Mouse (Mus musculus) G1E (cell line): ENCODE measurements around the gene Amn1. TPM values are rescaled to one million over a fixed set of nuclear protein-coding genes. Genes with fewer than 3 reads are reported as not detected.
A peak's percentile ranks its signal among the peaks of the same experiment; 100 is the strongest.

Source experiments
- ATAC-seq: 2 replicates; pipeline ENCODE4 v1.8.0; 2016; ENCODE audit warnings: mild to moderate bottlenecking; ENCODE audit not compliant: insufficient number of reproducible peaks, poor library complexity, low FRiP score, severe bottlenecking; ENCODE audit errors: extremely low read depth
- DNase-seq: peaks from one replicate; pipeline ENCODE4 v3.0.0; 2012; ENCODE audit warnings: low spot score
- H3K27me3 ChIP-seq: 2 replicates; pipeline ENCODE4 v1.6.1; 2012; ENCODE audit warnings: mild to moderate bottlenecking, low read length, inconsistent platforms; ENCODE audit not compliant: insufficient read depth
- H3K36me3 ChIP-seq: replicated peaks from 2 replicates; pipeline ENCODE3; 2012; ENCODE audit warnings: mild to moderate bottlenecking, inconsistent platforms
- H3K4me1 ChIP-seq: 2 replicates; pipeline ENCODE4 v1.6.1; 2012; ENCODE audit warnings: low read depth, low read length, inconsistent platforms, mixed read lengths; ENCODE audit not compliant: insufficient read depth
- H3K4me3 ChIP-seq: 2 replicates; pipeline ENCODE4 v1.5.1; 2012; ENCODE audit warnings: low read depth, mild to moderate bottlenecking, inconsistent platforms, low read length, moderate library complexity, mixed read lengths
- H3K9me3 ChIP-seq: replicated peaks from 2 replicates; pipeline ENCODE4 v1.6.1; 2012; ENCODE audit warnings: inconsistent platforms
- CTCF ChIP-seq: IDR thresholded peaks from 2 replicates; pipeline ENCODE4 v1.5.1; 2012; ENCODE audit warnings: low read depth, low read length, inconsistent platforms, mixed read lengths
- GATA1 ChIP-seq: IDR thresholded peaks from 2 replicates; pipeline ENCODE4 v1.6.1; 2012; ENCODE audit warnings: borderline replicate concordance, low read length, inconsistent platforms, mixed read lengths
- GATA2 ChIP-seq: IDR thresholded peaks from 2 replicates; pipeline ENCODE4 v1.6.1; 2012; ENCODE audit warnings: low read depth, low read length, inconsistent platforms, borderline replicate concordance
- POLR2AphosphoS5 ChIP-seq: IDR thresholded peaks from 2 replicates; pipeline ENCODE4 v1.6.1; 2012; ENCODE audit warnings: low read depth, low read length, inconsistent platforms; ENCODE audit not compliant: insufficient replicate concordance
- TAL1 ChIP-seq: conservative IDR thresholded peaks from 2 replicates; pipeline ENCODE4 v1.6.1; 2012; ENCODE audit warnings: low read depth, low read length, inconsistent platforms, mixed read lengths
- polyA plus RNA-seq: library from polyadenylated mRNA; stranded (reverse); fragments of >175 nt; gene quantifications from 2 replicates; pipeline ENCODE4 v1.2.3, GENCODE M21; 2012
- total RNA-seq, 2 experiments: library from RNA; stranded (forward) in 1 of 2; stranded (reverse) in 1 of 2; fragments of 200-1000 nt in 1 of 2; fragments of >200 nt in 1 of 2; fragmentation: Nextera tagmentation in 1 of 2; gene quantifications; 2 replicates each; pipeline ENCODE4 v1.2.3; 2014 to 2017

The Amn1 gene
- total and polyA plus RNA-seq, 3 experiments: 3.7 to 21.3 (median 19.2) TPM

DNA sequence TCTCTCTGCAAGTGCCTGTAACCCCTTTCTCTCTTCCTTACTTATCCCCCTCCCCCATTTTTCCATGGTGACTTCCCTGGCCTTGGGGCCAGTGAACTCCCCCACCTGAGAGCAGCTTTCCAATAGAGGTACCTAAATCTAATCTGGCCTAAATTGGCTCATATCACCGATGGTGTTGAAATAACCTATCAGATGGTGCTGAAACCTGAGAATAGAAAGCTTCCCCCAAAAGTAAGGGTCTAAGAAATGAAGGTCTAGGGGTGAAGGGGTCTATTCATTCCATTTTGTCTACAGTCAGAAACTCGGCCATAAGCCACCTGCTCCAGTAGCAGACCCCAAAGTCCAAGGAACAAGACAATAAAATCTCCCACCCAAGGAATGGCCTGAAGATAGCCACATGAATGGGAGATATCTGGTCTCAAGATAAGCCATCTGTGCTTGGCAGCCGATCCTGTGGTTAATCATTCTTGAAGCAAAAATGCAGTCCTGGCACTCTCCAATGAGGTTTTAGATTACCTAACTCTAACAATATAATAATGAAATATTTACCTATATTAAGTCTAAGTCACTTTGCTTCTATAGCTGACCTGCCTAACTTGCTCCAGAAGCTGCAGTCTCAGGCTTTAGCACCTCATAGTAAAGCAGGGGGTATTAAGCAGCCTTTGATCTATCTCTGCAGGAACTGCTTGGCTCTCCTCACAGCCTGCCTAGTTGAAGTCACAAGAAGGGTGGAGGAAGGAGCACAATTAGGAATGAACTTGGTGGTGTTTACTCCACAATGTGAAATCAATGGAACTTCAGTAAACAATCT, 33.3 kb downstream of the Amn1 start:
- peaks cover 10% of the 10 kb centered on the region; the same call in 1 of the 2 replicates for H3K4me1 ChIP-seq
- H3K9me3 ChIP-seq: no peaks in the 10 kb centered on the region
- H3K36me3 ChIP-seq: peaks cover 36% of the 10 kb centered on the region
- DNase-seq (no peak), ATAC-seq (no peak)
- no peak for TF ChIP-seq GATA2
- no peak for TF ChIP-seq POLR2AphosphoS5
- TF ChIP-seq CTCF: no peak
- TF ChIP-seq TAL1: no peak
- TF ChIP-seq GATA1: no peak
- no peaks in the 10 kb centered on the region for H3K27me3 ChIP-seq
- no peak overlapping the region for H3K4me3 ChIP-seq

GRCm38 (mm10) chr6:149154116-149155030, 34.1 kb downstream of the Amn1 start:
- DNase-seq: no peak
- peaks cover 44% of the 10 kb centered on the region for H3K36me3 ChIP-seq
- ATAC-seq: no peak
- H3K9me3 ChIP-seq: no peaks in the 10 kb centered on the region
- H3K4me1 ChIP-seq: peaks cover 10% of the 10 kb centered on the region; the same call in 1 of the 2 replicates
- no peak overlapping the region for H3K4me3 ChIP-seq
- no peaks in the 10 kb centered on the region for H3K27me3 ChIP-seq
- TF ChIP-seq GATA1 (no peak), TAL1 (no peak), CTCF (no peak), GATA2 (no peak), POLR2AphosphoS5 (no peak)

DNA sequence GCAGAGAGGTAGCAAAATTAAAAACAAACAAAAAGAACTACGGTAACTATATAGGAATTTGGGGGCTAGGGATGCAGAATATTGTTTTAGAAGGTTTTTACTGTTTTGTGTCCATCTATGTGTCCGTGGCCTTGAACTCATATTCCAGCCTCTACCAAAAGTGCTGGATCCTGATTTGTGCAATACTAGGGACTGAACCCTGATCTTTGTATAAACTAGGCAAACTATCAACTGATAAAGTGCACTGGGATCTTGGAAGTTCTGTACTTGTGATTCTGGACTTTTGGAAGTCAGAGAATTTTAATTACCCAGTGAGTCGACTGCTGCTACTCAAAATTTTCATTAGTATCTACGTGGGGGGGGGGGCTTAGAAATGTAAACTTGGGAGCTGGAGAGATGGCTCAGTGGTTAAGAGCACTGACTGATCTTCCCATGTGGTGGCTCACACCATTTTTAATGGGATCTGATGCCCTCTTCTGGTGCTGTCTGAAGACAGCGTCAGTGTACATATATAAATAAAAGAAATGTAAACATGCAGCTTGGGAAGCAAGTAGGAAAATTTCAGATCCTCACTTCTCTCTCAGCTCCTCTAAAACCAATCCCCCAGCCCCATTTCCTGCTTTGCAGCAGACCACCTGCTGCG, 34.9 kb downstream of the Amn1 start:
- Histone ChIP-seq H3K9me3 (no peaks in the 10 kb centered on the region), H3K36me3 (peaks cover 45% of the 10 kb centered on the region)

DNA sequence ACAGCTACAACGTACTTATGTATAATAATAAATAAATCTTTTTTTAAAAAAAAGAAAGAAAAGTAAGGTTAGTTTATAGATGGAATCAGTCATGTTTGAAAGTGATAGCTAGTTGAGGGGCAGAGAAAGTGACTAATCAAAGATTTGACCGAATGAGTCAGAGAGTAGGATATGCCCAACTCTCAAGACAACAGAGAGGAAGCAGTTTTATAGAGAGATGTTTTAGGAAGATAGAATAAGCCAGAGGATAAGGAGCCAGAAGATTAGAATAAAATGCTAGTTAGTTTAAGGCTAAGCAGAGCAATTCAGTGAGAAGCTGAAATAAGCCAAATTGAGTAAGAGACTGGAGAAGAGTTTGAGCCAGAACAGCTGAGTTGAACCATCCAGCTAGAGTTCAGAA, 36.4 kb downstream of the Amn1 start:
- no peak for DNase-seq
- Histone ChIP-seq H3K9me3 (no peaks in the 10 kb centered on the region), H3K36me3 (peaks cover 47% of the 10 kb centered on the region), H3K27me3 (no peaks in the 10 kb centered on the region), H3K4me3 (no peak overlapping the region), H3K4me1 (peaks cover 17% of the 10 kb centered on the region)
- peak; percentile 75 for ATAC-seq
- TF ChIP-seq TAL1: no peak
- no peak for TF ChIP-seq GATA2
- TF ChIP-seq CTCF: no peak

More for the DNA sequence above, 34.9 kb downstream of the Amn1 start:
- H3K4me1 ChIP-seq: peaks cover 14% of the 10 kb centered on the region; the same call in 1 of the 2 replicates
- no peak for DNase-seq
- no peaks in the 10 kb centered on the region for H3K27me3 ChIP-seq
- ATAC-seq: no peak
- no peak overlapping the region for H3K4me3 ChIP-seq
- TF ChIP-seq CTCF (no peak), POLR2AphosphoS5 (no peak), TAL1 (no peak), GATA1 (no peak), GATA2 (no peak)

- no peak for TF ChIP-seq GATA1
- no peak for TF ChIP-seq GATA2
- TF ChIP-seq POLR2AphosphoS5: no peak
- TF ChIP-seq CTCF: no peak
- no peak for TF ChIP-seq TAL1
- Histone ChIP-seq H3K9me3 (no peaks in the 10 kb centered on the region), H3K36me3 (peaks cover 59% of the 10 kb centered on the region), H3K27me3 (no peaks in the 10 kb centered on the region), H3K4me1 (peaks cover 29% of the 10 kb centered on the region), H3K4me3 (no peak overlapping the region)
- DNase-seq (no peak), ATAC-seq (no peak)
Observed at GRCm38 (mm10) chr6:149148436-149149229, 39.9 kb downstream of the Amn1 start.
